Mouse (Mus musculus) CD4-positive, CD25-positive, alpha-beta regulatory T cell, adult 9 weeks (primary cell): ENCODE measurements around the gene Rab6b. TPM values are rescaled to one million over a fixed set of nuclear protein-coding genes. Genes with fewer than 3 reads are reported as not detected.

ENCODE experiments used
- polyA plus RNA-seq: library from polyadenylated mRNA; unstranded; fragments of 100-300 nt; shearing (Covaris generic); gene quantifications from one replicate; pipeline ENCODE4 v1.2.1, GENCODE M21; 2017

Gene Rab6b
- 8.0 TPM for polyA plus RNA-seq

GRCm38 (mm10) chr9:103111621-103112470 lies at the start of gene Rab6b:
Rab6b (plus strand) TSS chr9:103111787.

GRCm38 (mm10) chr9:103201561-103202260 lies 90.1 kb downstream of the Rab6b start, which contains the start of gene Srprb:
Srprb (minus strand) TSS chr9:103202137.

GRCm38 (mm10) chr9:103230151-103230951 lies 118.8 kb downstream of the Rab6b start, which contains the start of the genes Gm20425 and Trf:
Gm20425 (minus strand) TSS chr9:103230307.
Trf (minus strand) TSS chr9:103230444.

Other genes starting within 250 kb of the Rab6b start
- 0.32 TPM for gene Slco2a1, start 123.1 kb upstream of the Rab6b start, polyA plus RNA-seq
- gene Srprb, start 90.3 kb downstream of the Rab6b start, polyA plus RNA-seq, result 52.6 TPM
- gene Gm20425, start 118.5 kb downstream of the Rab6b start, polyA plus RNA-seq, result 2.9 TPM
- gene Trf, start 118.7 kb downstream of the Rab6b start, polyA plus RNA-seq, result 6.3 TPM
- 1.5 TPM for gene 1300017J02Rik, start 193.3 kb downstream of the Rab6b start, polyA plus RNA-seq
- gene Topbp1, start 193.4 kb downstream of the Rab6b start, polyA plus RNA-seq, result 16.0 TPM